Mouse (Mus musculus) gastrocnemius, postnatal 14 days (tissue): Measurements from ENCODE around the gene Doc2a. TPM values are rescaled to one million over a fixed set of nuclear protein-coding genes. Genes with fewer than 3 reads are reported as not detected.
"Not testable (repeated sequence)": the region's sequence is repeated elsewhere in the genome, so short reads cannot be mapped to it uniquely, and the experiment has no call there.

Source experiments
- DNase-seq: peaks from one replicate; pipeline ENCODE4 v3.0.0; 2021; ENCODE audit warnings: mixed read lengths
- intact Hi-C: fragments of 180-260 bp; cut with DNase I; formaldehyde crosslinking; loops from one replicate; pipeline ENCODE4 v1.15.1; 2025; ENCODE audit warnings: low total_unique reads
- total RNA-seq, 2 experiments: library from RNA; stranded (reverse); gene quantifications; 2 replicates each; pipeline ENCODE4 v1.2.3; 2021

The Doc2a gene
- total RNA-seq, 2 experiments from 2014 or later, result not detected

GRCm38 (mm10) chr7:126861429-126862130 is 14.4 kb downstream of the Doc2a start, which contains the start of gene Hirip3:
Hirip3 (plus strand) TSS chr7:126861972.
- intact Hi-C loops, result no loop called here
- DNase-seq, result peak; percentile 95

- DNase-seq, result peak; percentile 94
- intact Hi-C loops, result no loop called here
These were observed 15.1 kb downstream of the Doc2a start, which contains the start of gene Ino80e for GRCm38 (mm10) chr7:126862147-126862784. Ino80e (minus strand) TSS chr7:126862377.

GRCm38 (mm10) chr7:126863791-126864190 is 16.6 kb downstream of the Doc2a start:
- intact Hi-C loops, result no loop called here

DNA sequence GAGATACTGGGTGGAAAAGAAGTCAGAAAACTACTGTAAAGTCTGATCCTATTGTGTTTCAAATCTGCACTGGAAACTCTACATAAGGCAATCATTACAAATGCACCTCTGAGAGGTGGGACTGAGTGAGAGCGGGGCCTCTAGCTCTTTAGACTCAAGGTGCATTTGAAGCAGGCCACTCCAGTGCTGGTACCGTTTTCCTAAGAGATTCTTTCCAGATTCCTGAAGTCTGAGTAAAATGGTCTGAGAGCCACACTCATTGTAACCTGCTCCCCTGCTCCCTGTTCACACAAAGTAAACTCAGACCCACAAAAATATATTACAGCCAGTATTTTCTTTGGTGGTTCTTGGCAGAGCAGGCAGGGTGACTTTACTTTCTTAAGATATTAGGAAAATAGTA is 20.3 kb downstream of the Doc2a start:
- DNase-seq, result no peak
- intact Hi-C loops, result no loop called here

More at GRCm38 (mm10) chr7:126863791-126864190, 16.6 kb downstream of the Doc2a start:
- no peak for DNase-seq

- intact Hi-C loops, result no loop called here
These were observed 20.8 kb downstream of the Doc2a start for GRCm38 (mm10) chr7:126868003-126868402.

GRCm38 (mm10) chr7:126869780-126870519 is 22.7 kb downstream of the Doc2a start:
- no peak for DNase-seq
- intact Hi-C loops, result no loop called here

More at GRCm38 (mm10) chr7:126868003-126868402, 20.8 kb downstream of the Doc2a start:
- DNase-seq, result no peak

DNA sequence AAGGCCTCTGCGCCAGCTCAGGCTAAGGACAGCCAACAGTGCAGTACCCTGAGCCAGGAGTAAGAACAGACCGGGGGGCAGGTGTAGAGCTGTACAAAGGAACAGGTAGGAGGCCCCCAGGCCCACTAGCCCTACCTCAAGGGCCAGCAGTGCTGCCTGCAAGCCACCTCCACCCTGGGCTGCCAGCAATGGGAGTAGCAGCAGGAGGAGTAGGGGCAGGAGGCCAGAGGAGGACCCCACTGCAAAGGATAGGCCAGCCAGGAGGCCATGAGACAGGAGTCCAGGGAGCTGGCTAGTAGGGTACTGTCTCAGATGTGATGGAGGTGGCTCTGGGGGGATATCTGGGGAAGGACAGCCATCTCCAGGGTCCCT is 23.3 kb downstream of the Doc2a start:
- intact Hi-C loops, result no loop called here
- DNase-seq, result no peak

DNA sequence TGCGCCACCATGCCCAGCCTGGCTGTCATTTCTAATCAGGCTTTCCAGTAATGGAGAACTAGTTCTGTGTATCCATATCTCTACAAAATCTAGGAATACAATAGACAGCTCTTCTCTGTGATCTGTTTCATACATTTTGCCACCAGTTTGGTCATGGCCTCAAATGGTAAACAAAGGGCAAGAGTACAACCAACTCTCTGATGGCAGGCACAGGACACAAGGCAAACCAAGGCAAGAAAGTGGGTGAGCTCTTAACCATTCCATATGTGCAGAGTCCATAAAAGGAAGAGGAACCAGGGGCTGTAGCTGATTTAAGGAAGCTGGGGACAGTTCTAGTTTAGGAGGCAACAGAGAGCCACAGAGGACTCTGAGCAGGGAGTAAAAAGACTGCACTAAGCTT is 30.0 kb downstream of the Doc2a start:
- no peak for DNase-seq
- intact Hi-C loops, result no loop called here

DNA sequence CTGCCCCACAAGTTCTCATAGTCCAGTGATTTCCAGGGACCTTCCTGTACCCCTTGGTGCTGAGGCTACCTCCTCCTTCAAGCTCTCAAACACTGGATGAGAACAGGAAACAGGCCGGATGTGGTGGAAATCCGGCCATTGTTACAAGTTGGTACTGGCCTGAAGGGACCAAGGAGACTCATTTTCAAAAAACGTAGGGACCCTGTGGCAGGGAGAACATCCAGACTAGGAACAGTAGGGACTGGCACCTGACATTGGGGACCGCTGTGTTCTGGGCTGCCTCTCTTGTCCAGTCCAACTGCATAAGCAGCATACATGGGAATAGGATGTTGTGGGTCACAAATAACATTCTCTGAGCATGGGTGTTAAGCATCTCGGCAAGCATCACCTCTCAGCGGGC is 33.8 kb downstream of the Doc2a start:
- no peak for DNase-seq
- intact Hi-C loops, result no loop called here

DNA sequence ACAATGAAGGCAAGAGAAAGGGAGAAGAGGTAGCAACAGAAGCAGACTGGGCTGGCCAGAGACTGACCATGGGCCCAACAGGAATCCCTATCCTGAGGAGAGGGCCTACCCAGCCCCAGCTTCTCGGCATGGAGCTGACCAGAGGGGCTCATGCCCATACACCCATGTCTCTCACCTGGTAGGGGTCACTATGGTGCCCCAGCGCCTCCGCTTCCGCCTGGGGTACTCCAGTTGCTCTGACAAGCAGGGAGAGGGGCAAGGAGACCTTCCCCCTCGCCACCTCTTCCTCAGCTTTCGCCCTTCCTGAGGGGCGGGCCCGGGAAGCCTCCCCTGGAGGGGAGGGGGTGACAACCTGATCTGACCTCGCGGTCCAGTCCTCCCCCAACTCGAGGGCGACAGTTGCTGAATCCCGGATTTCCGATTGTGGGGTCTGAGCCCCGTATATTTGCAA is 36.5 kb downstream of the Doc2a start:
- DNase-seq, result no peak
- intact Hi-C loops, result no loop called here

GRCm38 (mm10) chr7:126884286-126885164 is 37.3 kb downstream of the Doc2a start, which contains the start of gene Taok2:
Taok2 (minus strand) TSS chr7:126884703.
- intact Hi-C loops, result no loop called here
- peak; percentile 98 for DNase-seq

- no peak for DNase-seq
- intact Hi-C loops, result no loop called here
These were observed 40.1 kb downstream of the Doc2a start for GRCm38 (mm10) chr7:126887281-126887680.

DNA sequence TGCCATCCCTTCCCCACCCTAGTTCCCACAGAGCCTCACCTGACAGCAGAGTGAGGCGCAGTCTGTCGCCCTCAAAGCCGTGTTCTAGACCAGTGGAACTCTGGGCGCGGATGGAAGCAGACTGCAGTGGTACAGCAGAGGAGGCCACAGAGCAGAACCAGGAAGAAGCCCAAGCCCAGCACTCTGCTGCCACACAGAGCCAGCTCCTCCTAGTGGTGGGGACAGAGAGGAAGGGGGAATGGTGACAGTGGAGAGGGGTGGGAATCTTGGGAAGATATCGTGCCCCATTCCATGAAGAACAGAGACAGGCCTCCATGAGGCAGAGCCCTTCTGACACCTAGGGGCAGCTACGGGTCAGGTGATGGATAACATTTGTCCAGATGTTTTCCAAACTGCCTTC is 41.6 kb downstream of the Doc2a start:
- no peak for DNase-seq
- intact Hi-C loops, result no loop called here

- DNase-seq, result no peak
- intact Hi-C loops, result no loop called here
These were observed 49.7 kb downstream of the Doc2a start for GRCm38 (mm10) chr7:126896912-126897311.

DNA sequence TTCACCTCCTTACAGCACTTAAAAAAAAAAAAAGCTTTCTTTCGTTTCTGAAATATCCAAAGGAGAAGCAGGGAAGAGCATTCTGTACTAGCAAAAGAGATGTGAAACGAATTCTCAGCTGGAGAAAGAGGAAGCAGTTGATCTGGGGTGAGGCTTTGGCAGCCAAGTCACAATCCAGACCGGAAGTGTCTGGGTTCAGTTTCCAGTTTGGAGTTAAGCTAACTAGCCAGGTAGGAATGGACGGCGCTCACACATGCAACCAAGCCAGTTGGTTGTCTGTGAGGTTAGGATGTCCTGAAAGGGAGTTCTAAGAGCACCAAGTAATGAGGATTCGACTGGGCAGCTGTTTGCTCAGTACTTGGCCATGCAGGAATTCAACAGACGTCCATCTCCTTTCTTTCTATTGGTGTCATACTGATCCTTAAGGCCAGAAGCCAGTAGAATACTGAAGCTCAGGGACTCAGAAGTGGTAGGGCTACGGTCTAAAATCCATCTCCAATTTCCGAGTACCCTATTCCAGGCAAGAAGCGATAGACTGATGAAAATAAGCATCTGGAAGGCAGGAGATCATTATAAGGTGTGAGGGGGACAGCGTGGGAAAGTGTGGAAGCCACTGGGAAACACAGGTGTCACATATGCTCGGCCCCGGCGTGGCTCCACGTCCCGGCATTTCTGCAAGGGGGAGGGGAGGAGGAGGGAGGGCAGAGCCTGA is 50.3 kb downstream of the Doc2a start:
- no peak for DNase-seq
- intact Hi-C loops, result no loop called here

- intact Hi-C loops, result no loop called here
- peak; percentile 99 for DNase-seq
These were observed 51.1 kb downstream of the Doc2a start for GRCm38 (mm10) chr7:126898102-126898990.

DNA sequence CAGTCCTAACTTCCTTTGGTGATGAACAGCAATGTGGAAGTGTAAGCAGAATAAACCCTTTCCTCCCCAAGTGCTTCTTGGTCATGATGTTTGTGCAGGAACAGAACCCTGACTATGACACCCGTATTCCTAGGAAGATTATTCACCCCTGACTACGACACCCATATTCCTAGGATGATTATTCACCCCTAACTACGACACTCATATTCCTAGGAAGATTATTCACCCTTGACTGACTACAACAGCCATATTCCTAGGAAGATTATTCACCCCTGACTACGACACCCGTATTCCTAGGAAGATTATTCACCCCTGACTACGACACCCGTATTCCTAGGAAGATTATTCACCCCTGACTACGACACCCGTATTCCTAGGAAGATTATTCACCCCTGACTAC is 52.6 kb downstream of the Doc2a start:
- intact Hi-C loops, DNase-seq: not testable (repeated sequence)
